Mouse (Mus musculus): ENCODE measurements around the gene Olfr457. TPM values are rescaled to one million over a fixed set of nuclear protein-coding genes. Genes with fewer than 3 reads are reported as not detected.

Gene Olfr457
- polyA plus RNA-seq, 1 experiment: not detected

DNA sequence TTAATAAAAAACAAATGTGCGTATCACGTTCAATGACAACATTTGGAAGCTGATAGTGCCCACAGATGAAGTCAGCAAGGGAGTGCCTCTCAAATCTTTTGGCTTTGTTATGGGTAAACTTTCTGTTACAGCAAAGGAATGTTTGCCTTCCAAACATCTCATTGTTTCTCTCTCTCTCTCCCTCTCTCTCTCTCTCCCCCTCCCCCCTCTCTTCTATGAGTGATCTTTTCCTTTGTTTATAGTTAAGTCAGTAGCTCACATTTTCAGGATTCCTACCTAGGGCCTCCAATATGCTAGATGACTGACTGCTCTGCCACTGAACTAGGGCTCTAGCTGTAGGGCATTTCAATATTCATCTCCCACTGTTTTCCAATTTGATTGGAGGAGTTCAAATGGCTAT is 31.6 kb downstream of the Olfr457 start:
- no peaks in the 10 kb centered on the region for H3K4me1 ChIP-seq (ENCODE audit: control insufficient read depth, insufficient read depth, low read length)

DNA sequence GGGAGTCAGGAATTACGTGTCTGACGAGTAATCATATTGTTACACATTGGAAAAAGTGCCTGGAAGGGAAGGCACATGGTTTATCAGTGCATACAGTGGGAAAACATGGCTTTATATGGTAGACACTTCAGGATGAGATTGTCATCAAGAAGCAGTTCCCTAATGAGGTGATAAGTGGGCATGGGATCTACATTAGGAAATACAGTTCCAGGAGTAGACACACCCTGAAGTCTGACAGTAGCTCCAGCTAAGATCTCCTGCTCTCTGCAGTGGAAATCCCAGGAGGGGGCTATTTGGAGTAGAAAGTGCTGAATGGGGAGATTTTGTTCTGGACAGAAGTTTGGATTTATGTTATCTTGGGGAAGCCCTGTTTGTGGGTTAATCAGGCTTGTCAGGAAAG is 34.7 kb downstream of the Olfr457 start:
- Histone ChIP-seq H3K4me3 (ENCODE audit: insufficient read depth, low read length) (no peak overlapping the region), H3K4me1 (ENCODE audit: control insufficient read depth, insufficient read depth, low read length) (no peaks in the 10 kb centered on the region), H3K27ac (ENCODE audit: insufficient read depth, low read depth, low read length) (no peak overlapping the region)
- TF ChIP-seq POLR2A (IDR thresholded peaks at IDR 0.05; ENCODE audit: borderline replicate concordance, low read depth, low read length) (no peak), CTCF (IDR thresholded peaks at IDR 0.05; ENCODE audit: low read depth, low read length) (no peak)

More for the DNA sequence above, 31.6 kb downstream of the Olfr457 start:
- TF ChIP-seq CTCF (IDR thresholded peaks at IDR 0.05; ENCODE audit: low read depth, low read length) (no peak), POLR2A (IDR thresholded peaks at IDR 0.05; ENCODE audit: borderline replicate concordance, low read depth, low read length) (no peak)
- Histone ChIP-seq H3K4me3 (ENCODE audit: insufficient read depth, low read length) (no peak overlapping the region), H3K27ac (ENCODE audit: insufficient read depth, low read depth, low read length) (no peak overlapping the region)

DNA sequence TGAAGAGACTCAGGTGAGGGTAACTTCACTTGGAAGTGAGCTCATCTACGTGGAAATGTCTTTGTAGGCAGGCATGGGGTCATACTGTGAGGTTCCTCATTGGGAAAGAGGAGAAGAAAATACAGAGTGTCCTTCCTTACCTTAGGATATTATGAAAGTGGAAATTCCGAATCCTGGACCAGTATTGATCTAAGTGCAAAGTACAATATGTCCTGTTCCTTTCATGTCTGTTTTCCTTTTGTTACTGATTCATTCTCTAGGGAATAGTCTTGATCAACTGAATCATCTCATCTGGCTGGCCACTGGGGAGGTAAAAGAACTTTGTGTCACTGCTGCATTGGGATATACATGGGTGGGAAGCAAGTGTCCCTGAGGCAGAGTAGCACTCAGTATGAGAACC is 40.6 kb downstream of the Olfr457 start:
- Histone ChIP-seq H3K4me3 (ENCODE audit: insufficient read depth, low read length) (no peak overlapping the region), H3K27ac (ENCODE audit: insufficient read depth, low read depth, low read length) (no peak overlapping the region), H3K4me1 (ENCODE audit: control insufficient read depth, insufficient read depth, low read length) (no peaks in the 10 kb centered on the region)
- TF ChIP-seq CTCF (IDR thresholded peaks at IDR 0.05; ENCODE audit: low read depth, low read length) (no peak), POLR2A (IDR thresholded peaks at IDR 0.05; ENCODE audit: borderline replicate concordance, low read depth, low read length) (no peak)

DNA sequence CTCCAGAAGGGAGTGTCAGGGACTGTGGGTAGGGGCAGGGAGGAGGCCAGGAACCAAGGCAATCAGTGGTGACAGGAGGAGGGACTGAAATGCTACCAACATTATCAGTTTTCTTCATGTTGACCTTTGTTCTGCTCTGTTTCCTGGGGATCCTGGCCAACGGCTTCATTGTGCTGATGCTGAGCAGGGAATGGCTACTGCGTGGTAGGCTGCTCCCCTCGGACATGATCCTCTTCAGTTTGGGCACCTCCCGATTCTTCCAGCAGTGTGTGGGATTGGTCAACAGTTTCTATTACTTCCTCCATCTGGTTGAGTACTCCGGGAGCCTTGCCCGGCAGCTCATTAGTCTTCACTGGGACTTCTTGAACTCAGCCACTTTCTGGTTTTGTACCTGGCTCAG is 41.7 kb downstream of the Olfr457 start, which contains the start of gene Tas2r126:
Gene Tas2r126, plus strand, starts transcription at position 90 of the 400 bp plus-strand sequence.
- TF ChIP-seq CTCF (IDR thresholded peaks at IDR 0.05; ENCODE audit: low read depth, low read length) (no peak), POLR2A (IDR thresholded peaks at IDR 0.05; ENCODE audit: borderline replicate concordance, low read depth, low read length) (no peak)
- H3K4me1 ChIP-seq (ENCODE audit: control insufficient read depth, insufficient read depth, low read length): no peaks in the 10 kb centered on the region
- H3K27ac ChIP-seq (ENCODE audit: insufficient read depth, low read depth, low read length): no peak within 1 kb of the TSS
- H3K4me3 ChIP-seq (ENCODE audit: insufficient read depth, low read length): no peak within 1 kb of the TSS

DNA sequence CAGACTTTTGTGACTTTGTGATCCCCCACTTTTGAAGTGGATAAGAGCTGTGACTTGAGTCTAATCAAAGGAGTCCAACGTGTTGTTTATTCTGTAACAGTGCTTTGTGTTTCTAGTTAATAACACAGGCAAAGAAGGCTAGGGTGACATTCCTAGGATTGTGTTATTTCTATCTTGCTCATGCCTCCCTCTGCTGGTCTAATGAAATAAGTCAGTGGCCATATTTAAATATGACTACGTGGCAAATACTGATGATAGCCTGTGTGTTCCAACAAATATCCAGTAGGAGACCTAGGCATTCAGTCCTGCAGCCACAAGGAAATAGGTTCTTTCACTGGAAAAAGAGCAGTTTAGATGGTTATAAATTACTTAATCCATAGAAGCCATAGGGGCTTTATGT is 42.6 kb downstream of the Olfr457 start:
- Histone ChIP-seq H3K27ac (ENCODE audit: insufficient read depth, low read depth, low read length) (no peak overlapping the region), H3K4me3 (ENCODE audit: insufficient read depth, low read length) (no peak overlapping the region), H3K4me1 (ENCODE audit: control insufficient read depth, insufficient read depth, low read length) (no peaks in the 10 kb centered on the region)
- TF ChIP-seq CTCF (IDR thresholded peaks at IDR 0.05; ENCODE audit: low read depth, low read length) (no peak), POLR2A (IDR thresholded peaks at IDR 0.05; ENCODE audit: borderline replicate concordance, low read depth, low read length) (no peak)

DNA sequence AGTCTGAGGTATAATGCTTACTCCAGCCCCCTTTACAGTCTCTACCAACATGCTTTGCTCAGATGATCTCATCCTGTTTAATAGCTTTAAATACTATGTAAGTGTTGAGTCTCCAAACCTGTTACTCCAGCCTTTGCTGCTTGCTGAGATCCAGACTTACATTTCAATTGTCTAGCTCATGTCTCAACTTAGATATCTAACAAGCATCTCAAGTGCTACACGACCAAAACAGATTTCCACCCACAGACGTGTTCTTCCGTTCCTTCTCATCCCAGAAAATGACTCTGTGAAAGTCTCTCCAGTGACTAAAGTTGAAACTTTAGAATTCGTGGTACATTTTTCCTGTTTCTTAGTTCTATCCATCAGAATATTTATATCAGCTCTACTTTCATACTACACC is 49.8 kb downstream of the Olfr457 start:
- TF ChIP-seq POLR2A (IDR thresholded peaks at IDR 0.05; ENCODE audit: borderline replicate concordance, low read depth, low read length) (no peak), CTCF (IDR thresholded peaks at IDR 0.05; ENCODE audit: low read depth, low read length) (no peak)
- Histone ChIP-seq H3K4me1 (ENCODE audit: control insufficient read depth, insufficient read depth, low read length) (no peaks in the 10 kb centered on the region), H3K27ac (ENCODE audit: insufficient read depth, low read depth, low read length) (no peak overlapping the region), H3K4me3 (ENCODE audit: insufficient read depth, low read length) (no peak overlapping the region)

DNA sequence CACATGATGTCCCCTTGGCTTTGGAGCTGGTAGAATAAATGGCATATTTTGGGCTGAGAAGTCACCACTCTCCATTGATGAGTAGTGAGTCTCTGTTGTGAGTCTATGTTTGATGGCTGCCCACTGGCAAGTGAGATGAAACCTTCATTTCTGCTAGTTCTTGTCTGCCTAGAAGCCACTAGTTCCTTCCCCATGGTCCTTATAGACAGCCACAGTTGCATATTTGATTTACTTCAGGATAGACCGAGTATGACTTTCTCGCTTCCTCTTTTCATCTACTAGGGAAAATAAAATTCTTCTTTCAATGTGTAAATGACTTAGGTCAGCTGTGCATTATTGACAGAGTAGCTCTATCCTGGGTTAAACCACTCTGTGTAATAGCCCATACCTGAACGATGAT is 51.7 kb downstream of the Olfr457 start:
- H3K4me3 ChIP-seq (ENCODE audit: insufficient read depth, low read length): no peak overlapping the region
- H3K4me1 ChIP-seq (ENCODE audit: control insufficient read depth, insufficient read depth, low read length): no peaks in the 10 kb centered on the region
- no peak for TF ChIP-seq CTCF (IDR thresholded peaks at IDR 0.05; ENCODE audit: low read depth, low read length)
- TF ChIP-seq POLR2A (IDR thresholded peaks at IDR 0.05; ENCODE audit: borderline replicate concordance, low read depth, low read length): no peak
- no peak overlapping the region for H3K27ac ChIP-seq (ENCODE audit: insufficient read depth, low read depth, low read length)

DNA sequence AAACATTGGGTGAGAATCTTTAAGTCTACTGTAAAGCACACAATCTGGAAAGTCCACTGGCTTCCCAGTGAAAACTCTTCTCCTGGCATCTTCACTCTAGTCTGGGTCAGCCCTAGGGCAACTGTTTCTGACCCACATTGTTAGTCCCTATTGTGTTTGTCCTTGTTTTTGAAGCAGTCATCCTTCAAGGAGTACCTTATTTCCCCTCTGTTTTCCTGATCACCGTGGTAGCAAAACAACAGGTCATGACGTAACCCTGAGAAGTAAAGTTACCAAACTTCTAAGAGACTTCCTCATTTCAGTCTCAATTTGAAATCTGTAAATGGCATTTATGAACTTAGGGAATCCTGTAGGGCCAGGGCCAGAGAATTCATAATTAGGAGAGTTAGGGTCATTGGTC is 54.7 kb downstream of the Olfr457 start:
- Histone ChIP-seq H3K4me3 (ENCODE audit: insufficient read depth, low read length) (no peak overlapping the region), H3K27ac (ENCODE audit: insufficient read depth, low read depth, low read length) (no peak overlapping the region), H3K4me1 (ENCODE audit: control insufficient read depth, insufficient read depth, low read length) (no peaks in the 10 kb centered on the region)
- TF ChIP-seq CTCF (IDR thresholded peaks at IDR 0.05; ENCODE audit: low read depth, low read length): no peak
- TF ChIP-seq POLR2A (IDR thresholded peaks at IDR 0.05; ENCODE audit: borderline replicate concordance, low read depth, low read length): no peak

DNA sequence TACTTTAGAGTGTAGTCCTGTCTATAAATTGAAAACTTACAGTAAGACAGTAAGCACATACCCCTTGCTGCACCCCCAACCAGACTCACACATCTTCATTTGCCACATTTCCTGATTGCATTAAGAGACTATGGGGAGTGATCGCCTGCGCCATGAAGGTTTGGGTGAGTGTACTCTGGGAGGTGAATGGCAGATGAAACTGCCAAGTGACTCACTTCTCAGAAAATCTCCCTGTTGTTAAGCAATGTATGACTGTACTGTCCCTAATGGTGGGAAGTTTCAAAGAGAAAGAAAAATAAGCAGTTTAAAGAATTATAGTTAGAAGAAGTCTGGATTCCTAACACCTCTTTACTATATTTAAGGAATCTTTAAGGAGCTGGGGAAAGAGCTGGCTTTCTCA is 56.7 kb downstream of the Olfr457 start:
- TF ChIP-seq CTCF (IDR thresholded peaks at IDR 0.05; ENCODE audit: low read depth, low read length) (no peak), POLR2A (IDR thresholded peaks at IDR 0.05; ENCODE audit: borderline replicate concordance, low read depth, low read length) (no peak)
- H3K27ac ChIP-seq (ENCODE audit: insufficient read depth, low read depth, low read length): no peak overlapping the region
- H3K4me1 ChIP-seq (ENCODE audit: control insufficient read depth, insufficient read depth, low read length): no peaks in the 10 kb centered on the region
- no peak overlapping the region for H3K4me3 ChIP-seq (ENCODE audit: insufficient read depth, low read length)

Other genes starting within 250 kb of the Olfr457 start
- 18.6 and 27.3 TPM in 2 replicates for gene Gstk1, start 230.4 kb downstream of the Olfr457 start, polyA plus RNA-seq (2012; ENCODE audit: insufficient read depth, insufficient read length, missing spikeins)
- not detected in 2 replicates for gene Tmem139, start 214.4 kb downstream of the Olfr457 start, polyA plus RNA-seq (2012; ENCODE audit: insufficient read depth, insufficient read length, missing spikeins)
- 37.0 and 37.5 TPM in 2 replicates for gene Casp2, start 211.3 kb downstream of the Olfr457 start, polyA plus RNA-seq (2012; ENCODE audit: insufficient read depth, insufficient read length, missing spikeins)
- 0.36 TPM in 1 of 2 replicates, not detected in the other for gene Clcn1, start 189.7 kb downstream of the Olfr457 start, polyA plus RNA-seq (2012; ENCODE audit: insufficient read depth, insufficient read length, missing spikeins)
- not detected in 2 replicates for gene Fam131b, start 151.7 kb downstream of the Olfr457 start, polyA plus RNA-seq (2012; ENCODE audit: insufficient read depth, insufficient read length, missing spikeins)
- gene Zyx, start 126.7 kb downstream of the Olfr457 start, polyA plus RNA-seq (2012; ENCODE audit: insufficient read depth, insufficient read length, missing spikeins): 88.7 and 98.6 TPM in 2 replicates
- gene Epha1, start 103.1 kb downstream of the Olfr457 start, polyA plus RNA-seq (2012; ENCODE audit: insufficient read depth, insufficient read length, missing spikeins): not detected in 2 replicates
- not detected in 2 replicates for gene Tas2r143, start 76.1 kb downstream of the Olfr457 start, polyA plus RNA-seq (2012; ENCODE audit: insufficient read depth, insufficient read length, missing spikeins)
- not detected in 2 replicates for gene Tas2r135, start 70.9 kb downstream of the Olfr457 start, polyA plus RNA-seq (2012; ENCODE audit: insufficient read depth, insufficient read length, missing spikeins)
- not detected in 2 replicates for gene Tas2r126, start 41.8 kb downstream of the Olfr457 start, polyA plus RNA-seq (2012; ENCODE audit: insufficient read depth, insufficient read length, missing spikeins)
- gene Olfr458, start 11.1 kb downstream of the Olfr457 start, polyA plus RNA-seq (2012; ENCODE audit: insufficient read depth, insufficient read length, missing spikeins): not detected in 2 replicates
- gene Olfr456, start 10.9 kb upstream of the Olfr457 start, polyA plus RNA-seq (2012; ENCODE audit: insufficient read depth, insufficient read length, missing spikeins): not detected in 2 replicates
- not detected in 2 replicates for gene Olfr455, start 71.3 kb upstream of the Olfr457 start, polyA plus RNA-seq (2012; ENCODE audit: insufficient read depth, insufficient read length, missing spikeins)
- not detected in 2 replicates for gene Tcaf3, start 121.4 kb upstream of the Olfr457 start, polyA plus RNA-seq (2012; ENCODE audit: insufficient read depth, insufficient read length, missing spikeins)
- not detected in 2 replicates for gene Tcaf2, start 168.9 kb upstream of the Olfr457 start, polyA plus RNA-seq (2012; ENCODE audit: insufficient read depth, insufficient read length, missing spikeins)
- 1.4 and 1.8 TPM in 2 replicates for gene Tcaf1, start 233.8 kb upstream of the Olfr457 start, polyA plus RNA-seq (2012; ENCODE audit: insufficient read depth, insufficient read length, missing spikeins)